Comparison of ENCODE assay signal across 10 mouse cellular contexts in genomic region chr2:167747164-167747843, GRCm38 (mm10). TPM values are rescaled to one million over a fixed set of nuclear protein-coding genes. Genes with fewer than 3 reads are reported as not detected.
DNase-seq lines count a peak whose midpoint lies in the region; ATAC-seq lines count a peak whose summit lies in the region.
"Had no signal": no experiment of that assay in that cellular context is flagged by ENCODE, and none has a peak within 500 bp of the region (broad histone marks: within the 10 kb centered on the region; RNA-seq: fewer than 3 reads in every experiment).

No protein-coding gene starts in this region.

- intact Hi-C loops in left cerebral cortex, postnatal 14 days (cut with DNase I): no loop called here

- no peaks in the 10 kb centered on the region for H3K9me3 ChIP-seq in hindbrain, embryonic 13.5 days
- no peaks in the 10 kb centered on the region for H3K9me3 ChIP-seq in lung, embryonic 16.5 days (ENCODE audit: control insufficient read depth, low read length)
- H3K9me3 ChIP-seq: limb, embryonic 13.5 days had no signal

- H3K36me3 ChIP-seq in hindbrain, embryonic 13.5 days: no peaks in the 10 kb centered on the region
- no peaks in the 10 kb centered on the region for H3K36me3 ChIP-seq in lung, embryonic 16.5 days (ENCODE audit: control insufficient read depth, insufficient read depth, low read length)
- H3K36me3 ChIP-seq: limb, embryonic 13.5 days had no signal

- no peak overlapping the region for H3K4me3 ChIP-seq in hindbrain, embryonic 13.5 days
- no peak overlapping the region for H3K4me3 ChIP-seq in lung, embryonic 16.5 days (ENCODE audit: low read length)
- H3K4me3 ChIP-seq: limb, embryonic 13.5 days had no signal

- ATAC-seq in hindbrain, embryonic 13.5 days (ENCODE audit: low FRiP score): no peak
- peak; percentile 24; the same call in 1 of the 2 replicates for ATAC-seq in lung, embryonic 16.5 days (ENCODE audit: low read depth)
- ATAC-seq in erythroblast, adult 5-6 weeks (replicated peaks; ENCODE audit: low FRiP score, poor library complexity, severe bottlenecking): no peak

- peak; percentile 18 for DNase-seq in right cerebral cortex, postnatal 4 days
- DNase-seq in right cerebral cortex, postnatal 10 days (ENCODE audit: low spot score in 2 of 2): no peak
- no peak for DNase-seq in left cerebral cortex, adult 11 months (ENCODE audit: low spot score)
- no peak for DNase-seq in adrenal gland, adult 8-10 months
- DNase-seq in left cerebral cortex, postnatal 14 days (ENCODE audit: low spot score in 2 of 2): no peak
- DNase-seq: right cerebral cortex, postnatal 14 days had no signal

- peak overlapping the region; percentile 44; the same call in 1 of the 2 replicates for H3K27ac ChIP-seq in hindbrain, embryonic 13.5 days
- peak overlapping the region; percentile 27; the same call in 1 of the 2 replicates for H3K27ac ChIP-seq in lung, embryonic 16.5 days (ENCODE audit: low read length)
- H3K27ac ChIP-seq: limb, embryonic 13.5 days had no signal

- WGBS in hindbrain, embryonic 13.5 days: 59% methylated on average over 13 of the region's 13 CpGs
- WGBS in lung, embryonic 16.5 days: 49% methylated on average over 13 of the region's 13 CpGs

- H3K4me2 ChIP-seq in hindbrain, embryonic 13.5 days: no peak overlapping the region
- H3K4me2 ChIP-seq in lung, embryonic 16.5 days (ENCODE audit: low read depth, low read length): no peak overlapping the region
- H3K4me2 ChIP-seq: limb, embryonic 13.5 days had no signal

- H3K4me1 ChIP-seq in hindbrain, embryonic 13.5 days (replicated peaks): peaks cover 30% of the 10 kb centered on the region
- peaks cover 23% of the 10 kb centered on the region for H3K4me1 ChIP-seq in lung, embryonic 16.5 days (replicated peaks; ENCODE audit: control insufficient read depth, insufficient read depth, low read length)

- H3K27me3 ChIP-seq in hindbrain, embryonic 13.5 days: no peaks in the 10 kb centered on the region
- no peaks in the 10 kb centered on the region for H3K27me3 ChIP-seq in lung, embryonic 16.5 days (ENCODE audit: control insufficient read depth, insufficient read depth, low read depth, low read length)
- H3K27me3 ChIP-seq: limb, embryonic 13.5 days had no signal

- peak overlapping the region; percentile 24; the same call in 1 of the 2 replicates for H3K9ac ChIP-seq in hindbrain, embryonic 13.5 days
- H3K9ac ChIP-seq in lung, embryonic 16.5 days (ENCODE audit: low read length): peak overlapping the region; percentile 39; the same call in 1 of the 2 replicates
- H3K9ac ChIP-seq: limb, embryonic 13.5 days had no signal

RNA-seq across cellular contexts. Expression of gene Tmem189, which starts 57.7 kb away (rescaled TPM):
- 30.8 and 33.5 TPM in 2 replicates for polyA plus RNA-seq in hindbrain, embryonic 13.5 days (2015; fragmentation: Nextera tagmentation; extraction: Ambion mirVana)
- polyA plus RNA-seq in lung, embryonic 16.5 days (2015; fragmentation: Nextera tagmentation; extraction: Ambion mirVana): 38.3 and 39.6 TPM in 2 replicates
- total RNA-seq in erythroblast, adult 5-6 weeks (2015; ENCODE audit: low replicate concordance): 19.6 and 20.8 TPM in 2 replicates
- total RNA-seq in erythroblast, adult 5-6 weeks (2017; ENCODE audit: low replicate concordance): 23.7 and 52.9 TPM in 2 replicates
- 10 to 100 TPM; 25.5 to 32.1 (median 28.5) TPM for total RNA-seq in adrenal gland, adult 8-10 months (2022)
- total RNA-seq in left cerebral cortex, postnatal 14 days (2021): 10 to 100 TPM; 54.6 to 58.5 TPM

RNA-seq across cellular contexts. Expression of gene Cebpb, which starts 58.6 kb away (rescaled TPM):
- 0.60 and 0.88 TPM in 2 replicates for polyA plus RNA-seq in hindbrain, embryonic 13.5 days (2015; fragmentation: Nextera tagmentation; extraction: Ambion mirVana)
- 2.4 and 4.1 TPM in 2 replicates for polyA plus RNA-seq in lung, embryonic 16.5 days (2015; fragmentation: Nextera tagmentation; extraction: Ambion mirVana)
- total RNA-seq in erythroblast, adult 5-6 weeks (2015; ENCODE audit: low replicate concordance): 8.8 and 9.0 TPM in 2 replicates
- 7.3 and 14.8 TPM in 2 replicates for total RNA-seq in erythroblast, adult 5-6 weeks (2017; ENCODE audit: low replicate concordance)
- total RNA-seq in adrenal gland, adult 8-10 months (2022): 100 to 1,000 TPM in 3 of 4 experiments, 10 to 100 TPM in 1; 91.8 to 623 (median 239) TPM
- 10 to 100 TPM; 12.6 to 13.4 TPM for total RNA-seq in left cerebral cortex, postnatal 14 days (2021)

Comparison
In these comparisons a context has a peak if more than half of its experiments do, and no peak if none do; other contexts are left out.
1. RNA of gene Cebpb, which starts 58.6 kb away (total RNA-seq): 91.8 to 623 TPM in adrenal gland, adult 8-10 months; 12.6 to 13.4 TPM in left cerebral cortex, postnatal 14 days and 7.3 to 14.8 TPM in erythroblast, adult 5-6 weeks; every median in the first group is over 4 times any median in the second.